Mouse (Mus musculus) intestine, embryonic 14.5 days (tissue): ENCODE measurements around the gene Mypn. TPM values are rescaled to one million over a fixed set of nuclear protein-coding genes. Genes with fewer than 3 reads are reported as not detected.

ENCODE experiments used
- ATAC-seq: fragments of 200-750 bp; cut with Nextera tagmentation; replicated peaks from 2 replicates; pipeline ENCODE4 v1.8.0; 2017; ENCODE audit warnings: low read depth, moderate number of reproducible peaks, moderate TSS enrichment, moderate library complexity; ENCODE audit not compliant: low FRiP score, low TSS enrichment
- DNase-seq: peaks from one replicate; pipeline ENCODE4 v3.0.0-alpha.2; 2018; ENCODE audit warnings: low spot score
- H3K27ac ChIP-seq: fragments of 300-500 bp; sonication (generic); 2 replicates; pipeline ENCODE4 v1.5.1; 2014; ENCODE audit warnings: low read depth, mild to moderate bottlenecking, control low read depth
- H3K27me3 ChIP-seq: fragments of 300-500 bp; sonication (generic); replicated peaks from 2 replicates; pipeline ENCODE4 v1.6.1; 2014; ENCODE audit warnings: low read length, control low read depth; ENCODE audit not compliant: control insufficient read depth, insufficient read depth
- H3K36me3 ChIP-seq: fragments of 300-500 bp; sonication (generic); 2 replicates; pipeline ENCODE4 v1.6.1; 2014; ENCODE audit warnings: low read length, control low read depth; ENCODE audit not compliant: control insufficient read depth, insufficient read depth
- H3K4me1 ChIP-seq: fragments of 300-500 bp; sonication (generic); replicated peaks from 2 replicates; pipeline ENCODE4 v1.6.1; 2014; ENCODE audit warnings: low read length, control low read depth, mixed read lengths; ENCODE audit not compliant: control insufficient read depth, insufficient read depth
- H3K4me2 ChIP-seq: fragments of 300-500 bp; sonication (generic); 2 replicates; pipeline ENCODE4 v1.6.1; 2014; ENCODE audit warnings: low read length
- H3K4me3 ChIP-seq: fragments of 300-500 bp; sonication (generic); 2 replicates; pipeline ENCODE4 v1.5.1; 2014; ENCODE audit warnings: low read depth, low read length, control low read depth, mixed read lengths
- H3K9ac ChIP-seq: fragments of 300-500 bp; sonication (generic); 2 replicates; pipeline ENCODE4 v1.6.1; 2014; ENCODE audit warnings: mild to moderate bottlenecking, low read length
- H3K9me3 ChIP-seq: fragments of 300-500 bp; sonication (generic); 2 replicates; pipeline ENCODE4 v1.6.1; 2016; ENCODE audit warnings: low read length, control low read depth; ENCODE audit not compliant: control insufficient read depth
- WGBS: fragments of 180-500 bp; shearing (Covaris S2); extraction: QIAGEN DNeasy Blood & Tissue Kit; methylation state at CpG from one replicate; pipeline ENCODE4 v1.1.7; 2014; 5-methylcytosine and 5-hydroxymethylcytosine counted together
- polyA plus RNA-seq: library from polyadenylated mRNA; unstranded; fragments of >200 nt; fragmentation: Nextera tagmentation; extraction: Ambion mirVana; gene quantifications from 2 replicates; pipeline ENCODE4 v1.2.1, GENCODE M21; 2014

The Mypn gene
- polyA plus RNA-seq, 1 experiment from 2014 or later, result not detected

- Histone ChIP-seq H3K27ac (no peak overlapping the region), H3K36me3 (no peaks in the 10 kb centered on the region), H3K4me2 (peak overlapping the region; percentile 91), H3K4me3 (peak overlapping the region; percentile 55), H3K9ac (peak overlapping the region; percentile 47), H3K27me3 (peaks cover 41% of the 10 kb centered on the region), H3K4me1 (peaks cover 4% of the 10 kb centered on the region; the same call in 1 of the 2 replicates), H3K9me3 (0 out of 2 replicates have a peak, but pooled peaks cover 3% of the 10 kb centered on the region)
- DNase-seq, result peak; percentile 82
- ATAC-seq, result peak; percentile 80
- 0% methylated on average over 62 of the region's 62 CpGs for WGBS
These were observed 103.7 kb downstream of the Mypn start for GRCm38 (mm10) chr10:63099941-63100562.

- DNase-seq (no peak), ATAC-seq (no peak)
- H3K4me3 ChIP-seq, result peak within 1 kb of the TSS; percentile 55
- H3K9me3 ChIP-seq, result 0 out of 2 replicates have a peak, but pooled peaks cover 3% of the 10 kb centered on the region
- peak within 1 kb of the TSS; percentile 47 for H3K9ac ChIP-seq
- peaks cover 4% of the 10 kb centered on the region; the same call in 1 of the 2 replicates for H3K4me1 ChIP-seq
- peak within 1 kb of the TSS; percentile 91 for H3K4me2 ChIP-seq
- no peak within 1 kb of the TSS for H3K27ac ChIP-seq
- H3K36me3 ChIP-seq, result no peaks in the 10 kb centered on the region
- WGBS, result 3% methylated on average over 16 of the region's 16 CpGs
- peaks cover 41% of the 10 kb centered on the region for H3K27me3 ChIP-seq
These were observed 104.2 kb downstream of the Mypn start, which contains the start of gene Atoh7 for GRCm38 (mm10) chr10:63099521-63099920. TSS of gene Atoh7 (plus strand) at chr10:63099651.

DNA sequence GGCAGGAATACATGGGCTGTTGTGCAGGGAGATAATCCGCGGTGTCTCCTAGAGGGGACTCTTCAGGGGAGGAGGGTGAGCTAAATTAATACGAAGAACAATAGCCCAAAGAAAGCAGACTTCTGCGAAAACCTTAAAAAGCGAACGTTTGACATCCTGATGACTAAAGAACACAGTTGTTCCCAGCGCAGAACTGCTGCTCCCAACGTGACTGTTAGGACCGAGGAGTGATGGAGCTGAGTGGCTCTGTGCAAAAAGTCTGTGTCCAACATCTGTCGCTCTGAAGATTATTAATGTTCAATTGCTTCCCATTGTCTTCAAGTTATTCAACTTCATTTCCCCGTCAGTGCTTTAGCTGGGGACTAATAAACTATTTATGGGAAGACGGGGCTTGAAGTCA lies 105.6 kb downstream of the Mypn start:
- no peaks in the 10 kb centered on the region for H3K36me3 ChIP-seq
- 63% methylated on average over 12 of the region's 12 CpGs for WGBS
- no peak overlapping the region for H3K4me2 ChIP-seq
- no peak for ATAC-seq
- no peak for DNase-seq
- no peak overlapping the region for H3K9ac ChIP-seq
- H3K27me3 ChIP-seq, result peaks cover 41% of the 10 kb centered on the region
- H3K4me3 ChIP-seq, result no peak overlapping the region
- H3K4me1 ChIP-seq, result peaks cover 4% of the 10 kb centered on the region; the same call in 1 of the 2 replicates
- no peak overlapping the region for H3K27ac ChIP-seq
- no peaks in the 10 kb centered on the region for H3K9me3 ChIP-seq

- ATAC-seq, result no peak
- no peak overlapping the region for H3K9ac ChIP-seq
- H3K36me3 ChIP-seq, result no peaks in the 10 kb centered on the region
- no peaks in the 10 kb centered on the region for H3K9me3 ChIP-seq
- H3K4me2 ChIP-seq, result no peak overlapping the region
- H3K4me3 ChIP-seq, result no peak overlapping the region
- H3K27ac ChIP-seq, result no peak overlapping the region
- no peak for DNase-seq
- H3K27me3 ChIP-seq, result peaks cover 38% of the 10 kb centered on the region
- 62% methylated on average over 2 of the region's 2 CpGs for whole genome bisulfite sequencing
- H3K4me1 ChIP-seq, result peaks cover 4% of the 10 kb centered on the region; the same call in 1 of the 2 replicates
These were observed 107.0 kb downstream of the Mypn start for GRCm38 (mm10) chr10:63096757-63097156.

DNA sequence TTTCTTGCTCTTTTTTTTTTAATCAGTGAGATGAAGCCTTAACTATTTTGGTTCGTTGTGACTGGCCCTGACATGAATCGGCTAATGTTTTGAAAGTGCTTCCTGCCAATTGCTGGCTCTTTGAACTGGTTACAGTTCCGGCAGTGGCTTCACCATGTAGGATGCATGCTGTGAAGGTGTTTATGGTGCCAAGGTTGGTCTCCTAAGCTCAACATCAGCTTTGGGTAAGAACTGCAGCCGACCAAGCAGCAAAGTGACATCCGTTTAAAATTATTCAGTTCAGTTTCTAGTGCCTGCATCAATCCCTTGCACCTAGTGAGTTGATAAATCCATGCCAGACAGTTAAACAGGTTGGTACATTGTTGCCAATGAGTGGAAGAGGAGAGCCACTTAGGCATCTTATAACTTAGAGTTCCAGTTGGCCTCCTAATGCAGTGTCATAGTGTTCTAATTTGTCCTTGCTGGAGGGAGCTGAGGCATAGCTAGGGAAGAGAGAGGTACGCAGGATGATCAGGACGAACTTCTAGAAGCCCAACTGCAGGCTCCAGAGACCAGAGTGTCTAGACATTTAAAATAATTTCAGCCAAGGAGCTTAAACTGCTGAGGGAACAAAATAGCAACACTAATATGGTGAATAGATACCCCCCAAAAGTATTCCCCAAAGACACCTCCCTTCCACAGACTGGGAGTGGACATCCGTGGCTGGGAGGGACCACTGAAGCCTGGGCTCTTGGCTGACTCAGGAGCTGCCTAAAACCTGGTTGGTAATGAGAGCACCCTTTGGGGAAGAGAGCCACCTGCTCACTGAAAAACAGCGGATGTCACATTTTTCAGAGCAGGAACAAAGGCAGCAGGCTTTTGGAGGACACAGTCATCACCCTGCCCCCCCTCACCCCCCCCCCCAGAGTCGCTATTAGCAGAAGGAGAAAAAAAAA lies 110.9 kb downstream of the Mypn start:
- H3K4me3 ChIP-seq, result no peak overlapping the region
- H3K4me1 ChIP-seq, result no peaks in the 10 kb centered on the region
- H3K9ac ChIP-seq, result no peak overlapping the region
- H3K9me3 ChIP-seq, result no peaks in the 10 kb centered on the region
- ATAC-seq (no peak), DNase-seq (no peak)
- H3K4me2 ChIP-seq, result no peak overlapping the region
- H3K27ac ChIP-seq, result no peak overlapping the region
- 74% methylated on average over 10 of the region's 10 CpGs for WGBS
- no peaks in the 10 kb centered on the region for H3K36me3 ChIP-seq
- peaks cover 5% of the 10 kb centered on the region; the same call in 1 of the 2 replicates for H3K27me3 ChIP-seq

- Histone ChIP-seq H3K9me3 (no peaks in the 10 kb centered on the region), H3K4me3 (no peak overlapping the region), H3K27me3 (no peaks in the 10 kb centered on the region), H3K4me2 (no peak overlapping the region), H3K9ac (no peak overlapping the region), H3K27ac (no peak overlapping the region), H3K4me1 (no peaks in the 10 kb centered on the region), H3K36me3 (no peaks in the 10 kb centered on the region)
- no peak for ATAC-seq
- 58% methylated on average over 7 of the region's 7 CpGs for WGBS
- DNase-seq, result no peak
These were observed 111.8 kb downstream of the Mypn start for GRCm38 (mm10) chr10:63091915-63092314.

GRCm38 (mm10) chr10:63089758-63090571 lies 113.8 kb downstream of the Mypn start:
- Histone ChIP-seq H3K9me3 (no peaks in the 10 kb centered on the region), H3K4me1 (no peaks in the 10 kb centered on the region), H3K4me3 (peak overlapping the region; percentile 30), H3K27me3 (no peaks in the 10 kb centered on the region), H3K4me2 (peak overlapping the region; percentile 51), H3K27ac (no peak overlapping the region), H3K36me3 (no peaks in the 10 kb centered on the region), H3K9ac (peak overlapping the region; percentile 32; the same call in 1 of the 2 replicates)
- no peak for ATAC-seq
- peak; percentile 55 for DNase-seq
- WGBS, result 7% methylated on average over 26 of the region's 26 CpGs
